ENCODE assay signal across 8 mouse cellular contexts in the genomic region with DNA sequence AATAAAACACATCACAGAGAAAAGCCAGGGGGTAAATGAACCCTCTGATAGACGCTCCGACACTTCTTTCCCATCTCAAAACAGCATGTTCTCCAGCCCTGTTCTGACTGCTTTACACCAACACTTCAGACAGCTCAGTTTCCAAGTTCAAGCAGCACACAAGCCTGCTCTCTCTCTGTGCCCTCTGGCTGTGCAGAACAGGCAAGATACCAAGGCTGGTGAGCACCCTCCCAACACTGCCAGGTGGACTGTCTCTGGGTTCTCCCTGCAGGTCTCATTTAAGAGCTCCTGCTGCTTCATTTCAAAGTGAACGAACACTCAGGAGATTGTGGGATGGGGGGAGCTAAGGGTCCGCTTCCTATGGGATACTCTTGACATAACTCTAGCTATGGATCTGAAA. TPM values are rescaled to one million over a fixed set of nuclear protein-coding genes. Genes with fewer than 3 reads are reported as not detected.
A peak's percentile ranks its signal among the peaks of the same experiment; 100 is the strongest.
DNase-seq lines count a peak whose midpoint lies in the region; ATAC-seq and TF ChIP-seq lines count a peak whose summit lies in the region.

No protein-coding gene starts in this region.

- peaks cover 25 to 42% of the 10 kb centered on the region in 2 experiments for H3K4me1 ChIP-seq in heart, embryonic 14.5 days (ENCODE audit: control insufficient read depth in 2 of 2, insufficient read depth in 2 of 2, low read length in 2 of 2)
- H3K4me1 ChIP-seq in cortical plate, adult 2 months (ENCODE audit: control insufficient read depth, insufficient read depth, low read length): peaks cover 13% of the 10 kb centered on the region
- H3K4me1 ChIP-seq in hindbrain, embryonic 13.5 days (replicated peaks): peaks cover 58% of the 10 kb centered on the region
- peaks cover 46% of the 10 kb centered on the region for H3K4me1 ChIP-seq in midbrain, embryonic 14.5 days (ENCODE audit: control insufficient read depth, insufficient read depth, low read length)

- no peak for TF ChIP-seq POLR2A in cortical plate, adult 2 months (IDR thresholded peaks at IDR 0.05; ENCODE audit: extremely low read depth, insufficient read depth, low read length)

- ATAC-seq in heart, embryonic 14.5 days (ENCODE audit: insufficient number of reproducible peaks, insufficient read depth, low FRiP score, low read depth): no peak
- no peak for ATAC-seq in hindbrain, embryonic 13.5 days (ENCODE audit: low FRiP score)
- ATAC-seq in midbrain, embryonic 14.5 days (ENCODE audit: low FRiP score, low TSS enrichment): no peak

- peak overlapping the region; percentile 69 for H3K4me2 ChIP-seq in heart, embryonic 14.5 days (ENCODE audit: low read length)
- H3K4me2 ChIP-seq in hindbrain, embryonic 13.5 days: peak overlapping the region; percentile 75
- peak overlapping the region; percentile 59 for H3K4me2 ChIP-seq in midbrain, embryonic 14.5 days (ENCODE audit: low read length)

- TF ChIP-seq CTCF in cortical plate, adult 2 months (IDR thresholded peaks at IDR 0.05; ENCODE audit: extremely low read depth, insufficient read depth, low read length): no peak

- DNase-seq in heart, postnatal 14 days: no peak
- no peak for DNase-seq in midbrain, embryonic 14.5 days
- DNase-seq in spleen, postnatal 4 days (ENCODE audit: low spot score in 2 of 2): no peak
- DNase-seq in frontal cortex, postnatal 25 days (ENCODE audit: low spot score in 2 of 2): no peak
- no peak for DNase-seq in adrenal gland, postnatal 14 days

- H3K4me3 ChIP-seq in heart, embryonic 14.5 days (ENCODE audit: control insufficient read depth in 1 of 2, insufficient read depth in 1 of 2, low read depth in 1 of 2, low read length in 2 of 2): peak overlapping the region; percentile 87 to 92
- H3K4me3 ChIP-seq in cortical plate, adult 2 months (ENCODE audit: insufficient read depth, low read length): peak overlapping the region; percentile 97
- peak overlapping the region; percentile 85 for H3K4me3 ChIP-seq in hindbrain, embryonic 13.5 days
- peak overlapping the region; percentile 84 for H3K4me3 ChIP-seq in midbrain, embryonic 14.5 days (replicated peaks; ENCODE audit: low read depth, low read length)

- H3K27ac ChIP-seq in heart, embryonic 14.5 days (replicated peaks in 1 of 2; ENCODE audit: control insufficient read depth in 1 of 2, insufficient read depth in 1 of 2, low read depth in 2 of 2, low read length in 2 of 2): peak overlapping the region; percentile 68 to 95
- no peak overlapping the region for H3K27ac ChIP-seq in cortical plate, adult 2 months (ENCODE audit: insufficient read depth, low read length)
- H3K27ac ChIP-seq in hindbrain, embryonic 13.5 days: no peak overlapping the region
- no peak overlapping the region for H3K27ac ChIP-seq in midbrain, embryonic 14.5 days (replicated peaks; ENCODE audit: low read depth, low read length)

- no peaks in the 10 kb centered on the region for H3K36me3 ChIP-seq in heart, embryonic 14.5 days (ENCODE audit: control insufficient read depth, insufficient read depth, low read length)
- H3K36me3 ChIP-seq in hindbrain, embryonic 13.5 days: no peaks in the 10 kb centered on the region
- no peaks in the 10 kb centered on the region for H3K36me3 ChIP-seq in midbrain, embryonic 14.5 days (ENCODE audit: control insufficient read depth, insufficient read depth, low read length)

- no peaks in the 10 kb centered on the region for H3K9me3 ChIP-seq in heart, embryonic 14.5 days (ENCODE audit: control insufficient read depth, low read length)
- H3K9me3 ChIP-seq in hindbrain, embryonic 13.5 days: no peaks in the 10 kb centered on the region
- no peaks in the 10 kb centered on the region for H3K9me3 ChIP-seq in midbrain, embryonic 14.5 days (ENCODE audit: control insufficient read depth, low read length)

- no peaks in the 10 kb centered on the region for H3K27me3 ChIP-seq in heart, embryonic 14.5 days (ENCODE audit: control insufficient read depth, insufficient read depth, low read length)
- no peaks in the 10 kb centered on the region for H3K27me3 ChIP-seq in hindbrain, embryonic 13.5 days
- H3K27me3 ChIP-seq in midbrain, embryonic 14.5 days (ENCODE audit: control insufficient read depth, insufficient read depth, low read length): no peaks in the 10 kb centered on the region

- H3K9ac ChIP-seq in heart, embryonic 14.5 days (ENCODE audit: low read length): peak overlapping the region; percentile 98
- peak overlapping the region; percentile 94 for H3K9ac ChIP-seq in hindbrain, embryonic 13.5 days
- peak overlapping the region; percentile 90; the same call in 1 of the 2 replicates for H3K9ac ChIP-seq in midbrain, embryonic 14.5 days (replicated peaks; ENCODE audit: low read length)

- intact Hi-C loops in heart, postnatal 14 days (cut with DNase I): loop anchor here (2.0 kb wide), 1 partner anchor 80 kb away; the partner anchor contains the start of gene Mmp15

- 37% methylated on average over 4 of the region's 4 CpGs for WGBS in heart, embryonic 14.5 days
- 63% methylated on average over 4 of the region's 4 CpGs for WGBS in hindbrain, embryonic 13.5 days
- 79% methylated on average over 4 of the region's 4 CpGs for WGBS in midbrain, embryonic 14.5 days

RNA-seq across cellular contexts. Expression of gene Cfap20, which starts 1.5 kb away (rescaled TPM):
- 184 and 195 TPM in 2 replicates for polyA plus RNA-seq in heart, embryonic 14.5 days (2014; fragmentation: Nextera tagmentation; extraction: Ambion mirVana)
- 10 to 100 TPM; 32.9 to 38.7 TPM for total RNA-seq in heart, postnatal 14 days (2021)
- 86.3 and 90.4 TPM in 2 replicates for polyA plus RNA-seq in cortical plate, adult 2 months (2012; rRNA removed)
- 134 TPM in 2 replicates for polyA plus RNA-seq in hindbrain, embryonic 13.5 days (2015; fragmentation: Nextera tagmentation; extraction: Ambion mirVana)
- 133 TPM in 2 replicates for polyA plus RNA-seq in midbrain, embryonic 14.5 days (2014; fragmentation: Nextera tagmentation; extraction: Ambion mirVana)
- 46.8 and 47.4 TPM in 2 replicates for total RNA-seq in adrenal gland, postnatal 14 days (2021)

RNA-seq across cellular contexts. Expression of gene Csnk2a2, which starts 56.7 kb away (rescaled TPM):
- 16.7 and 17.4 TPM in 2 replicates for polyA plus RNA-seq in heart, embryonic 14.5 days (2014; fragmentation: Nextera tagmentation; extraction: Ambion mirVana)
- total RNA-seq in heart, postnatal 14 days (2021): 10 to 100 TPM; 32.8 to 35.0 TPM
- polyA plus RNA-seq in cortical plate, adult 2 months (2012; rRNA removed): 51.3 and 56.8 TPM in 2 replicates
- polyA plus RNA-seq in hindbrain, embryonic 13.5 days (2015; fragmentation: Nextera tagmentation; extraction: Ambion mirVana): 8.9 and 12.1 TPM in 2 replicates
- 18.8 and 19.1 TPM in 2 replicates for polyA plus RNA-seq in midbrain, embryonic 14.5 days (2014; fragmentation: Nextera tagmentation; extraction: Ambion mirVana)
- total RNA-seq in adrenal gland, postnatal 14 days (2021): 81.9 and 82.2 TPM in 2 replicates

Comparison
In these comparisons a context has a peak if more than half of its experiments do, and no peak if none do; other contexts are left out.
1. H3K27ac ChIP-seq: peak in heart, embryonic 14.5 days (2 of 2); none in cortical plate, adult 2 months (single experiment), hindbrain, embryonic 13.5 days (single experiment) and midbrain, embryonic 14.5 days (single experiment).
2. Peak in every context shown above with its lines, with median percentiles within 50 percentile points of each other: H3K4me2 ChIP-seq, H3K4me3 ChIP-seq and H3K9ac ChIP-seq.